Mouse (Mus musculus) retina, postnatal 7 days (tissue): ENCODE results near the gene Slc5a12.

Experiments used
- DNase-seq: peaks from one replicate; pipeline ENCODE4 v3.0.0-alpha.2; 2012; ENCODE audit warnings: low read depth, low spot score

Gene Slc5a12

DNA sequence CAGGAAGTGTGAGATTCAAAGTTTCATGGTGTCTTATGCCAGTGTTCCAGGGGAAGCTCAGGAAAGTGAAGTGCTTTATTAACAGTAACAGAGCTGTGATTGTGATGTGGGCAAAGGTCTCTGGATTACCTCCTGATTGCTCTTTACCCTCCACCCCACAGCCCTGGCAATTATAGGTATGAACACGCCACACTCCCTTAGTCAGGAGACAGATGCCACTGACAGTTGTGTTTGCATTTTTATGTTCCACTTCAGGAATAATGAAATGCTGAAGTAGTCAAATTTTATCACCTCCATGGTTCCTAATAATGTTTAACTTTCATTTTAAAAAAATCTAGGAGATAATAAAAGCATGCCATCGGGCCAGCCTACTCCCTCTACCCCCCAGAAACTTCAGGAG lies at the start of gene Slc5a12:
Gene Slc5a12, plus strand, starts transcription at position 367 of the 400 bp plus-strand sequence.
- no peak for DNase-seq

DNA sequence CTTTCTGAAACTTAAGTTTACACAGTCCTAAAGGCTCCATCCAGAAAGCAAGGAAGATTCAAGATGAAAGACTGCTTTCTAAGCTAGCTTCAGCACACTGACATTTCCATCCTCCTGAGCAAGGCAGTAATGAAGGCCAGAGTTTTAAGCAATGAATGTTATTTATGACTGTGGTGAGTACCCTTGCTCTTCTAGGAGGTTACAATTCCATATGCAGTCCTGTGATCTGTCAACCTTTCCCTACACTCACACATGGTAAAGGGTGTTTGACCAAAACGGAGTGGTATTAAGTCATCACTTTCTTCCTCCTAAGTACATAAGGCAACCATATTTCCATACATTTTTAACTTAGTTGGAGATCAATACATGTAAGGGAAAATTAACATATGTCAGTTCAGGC lies 41.0 kb upstream of the Slc5a12 start:
- DNase-seq, result no peak

DNA sequence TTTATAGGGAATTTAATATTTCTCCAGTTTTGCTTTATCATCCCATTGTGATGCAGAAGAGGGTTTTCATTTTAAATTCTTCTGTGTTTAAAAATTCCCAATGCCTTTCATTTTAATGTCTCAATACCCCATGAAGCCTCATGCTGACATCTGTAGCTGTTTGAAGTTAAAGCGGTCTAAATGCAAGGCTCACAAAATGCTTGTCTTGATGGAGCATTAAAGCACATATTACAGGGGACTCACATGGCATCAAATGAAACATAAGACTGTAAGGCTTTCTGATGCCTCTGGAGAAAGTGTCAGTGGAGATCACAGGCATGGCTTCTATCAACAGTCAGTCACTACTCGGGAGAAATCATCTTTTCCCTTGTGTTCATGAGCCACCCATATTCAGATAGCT lies 34.5 kb upstream of the Slc5a12 start:
- DNase-seq, result no peak

DNA sequence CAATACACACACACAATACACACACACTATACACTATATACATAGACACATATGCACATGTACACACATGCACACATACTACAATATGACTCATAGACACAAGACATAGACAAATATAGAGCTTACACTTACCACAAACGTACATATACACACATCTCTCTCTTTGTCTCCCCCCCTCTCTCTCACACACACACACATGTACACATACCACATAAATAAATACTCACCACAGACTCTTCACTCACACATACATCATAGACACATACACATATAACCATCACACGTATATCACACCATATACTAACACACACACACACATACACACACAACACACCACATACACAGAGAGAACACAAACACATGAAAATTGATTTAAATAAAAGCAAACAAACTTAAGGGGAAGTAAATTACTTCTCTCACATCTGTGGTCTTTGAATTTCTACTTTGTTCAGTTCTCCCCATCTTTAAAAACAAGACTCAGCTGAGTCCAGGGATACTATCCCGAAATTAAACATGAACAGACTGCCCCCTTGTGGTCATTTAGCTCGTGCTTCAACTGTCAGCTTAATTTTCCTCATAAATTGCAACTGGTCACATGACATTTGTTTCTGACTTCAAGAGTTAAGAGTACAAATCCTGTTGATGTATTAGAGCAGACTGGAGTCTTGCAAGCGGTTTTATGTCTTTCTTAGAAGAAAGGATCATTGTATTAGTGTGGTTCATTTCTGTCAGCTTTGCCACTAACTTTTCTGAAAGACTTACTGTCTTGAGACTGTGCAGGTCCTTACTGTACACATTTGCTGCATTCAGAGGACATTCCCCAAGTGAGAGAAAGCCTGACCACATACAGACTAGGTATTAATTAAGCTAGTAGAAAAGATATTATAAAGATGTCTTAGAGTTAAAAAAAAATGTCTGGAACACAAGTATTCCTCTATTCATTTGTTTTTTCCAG lies 32.1 kb upstream of the Slc5a12 start:
- DNase-seq, result peak; percentile 43

DNA sequence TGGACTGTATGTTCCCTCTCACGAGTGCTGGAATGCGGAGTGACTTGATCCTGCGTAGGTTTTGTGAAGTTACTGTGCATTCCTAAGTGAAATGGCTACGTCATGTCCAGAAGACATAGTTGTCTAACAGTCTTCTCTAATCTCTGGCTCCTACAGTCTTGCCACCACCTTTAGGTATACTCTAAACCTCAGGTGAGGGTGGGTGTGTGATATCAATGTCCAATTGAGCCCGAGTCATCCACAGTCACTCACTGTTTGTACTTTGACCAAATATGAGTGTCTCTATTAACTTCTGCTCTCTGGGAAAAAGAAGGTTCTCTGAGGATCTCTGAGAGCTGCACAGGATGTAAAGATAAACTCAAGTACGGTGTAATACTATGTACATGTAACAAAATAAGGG lies 10.4 kb upstream of the Slc5a12 start:
- no peak for DNase-seq

DNA sequence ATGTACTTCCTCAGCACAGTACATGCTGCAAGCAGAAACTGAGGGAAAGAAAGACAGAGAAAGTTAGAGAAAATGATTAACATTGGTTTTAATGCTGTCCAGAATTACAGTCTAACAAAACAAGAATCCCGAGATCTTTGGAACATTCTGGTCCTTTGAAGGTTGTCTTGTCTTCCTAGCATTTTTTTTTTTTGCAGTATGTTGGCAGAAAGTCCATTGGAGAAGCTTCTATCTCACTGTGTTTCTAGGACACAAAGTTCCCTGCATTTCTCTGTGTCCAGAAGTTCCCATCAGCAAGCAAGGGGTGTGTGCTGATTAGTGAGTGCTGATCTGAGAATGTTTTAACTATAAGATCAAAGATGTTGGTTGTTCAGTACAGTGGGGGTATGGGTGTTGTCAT lies 7.1 kb upstream of the Slc5a12 start:
- DNase-seq, result no peak

DNA sequence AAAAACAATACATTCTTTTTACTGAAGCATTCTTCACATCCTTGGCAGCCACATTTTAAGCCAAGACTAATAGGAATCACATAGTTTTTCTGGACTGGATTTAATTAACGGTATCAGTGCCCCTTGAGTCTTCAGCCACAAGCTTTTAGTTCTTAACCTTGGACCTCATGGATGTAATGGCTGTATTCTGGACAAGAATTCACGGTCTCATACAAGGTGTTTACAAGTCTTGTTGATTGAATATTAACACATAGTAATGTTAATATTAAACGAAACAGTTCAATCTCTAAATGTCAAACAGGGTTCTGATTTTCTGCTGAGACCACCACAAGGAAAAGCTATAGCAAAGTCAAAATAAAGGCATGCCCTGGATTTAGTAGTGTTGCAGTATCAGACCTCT lies 4.8 kb upstream of the Slc5a12 start:
- no peak for DNase-seq

DNA sequence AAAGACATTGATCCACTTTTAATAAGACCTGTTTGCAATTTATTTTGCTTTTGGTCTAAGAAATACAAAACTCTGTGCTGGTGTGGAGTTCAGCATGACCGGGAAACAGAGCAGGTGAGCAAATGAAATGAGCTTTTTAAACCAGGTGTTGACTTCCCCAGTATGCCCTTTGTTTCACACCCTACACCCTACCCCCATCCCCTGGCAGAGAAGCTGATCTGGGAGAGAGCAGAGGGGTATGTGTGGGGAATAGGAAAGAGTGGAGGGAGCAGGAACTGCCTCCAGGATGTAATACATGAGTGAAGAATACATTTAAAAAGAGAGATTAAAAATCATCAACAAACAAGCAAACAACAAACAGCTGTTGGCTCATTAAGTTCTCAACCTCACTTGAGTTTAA lies 47.3 kb downstream of the Slc5a12 start:
- DNase-seq, result no peak

DNA sequence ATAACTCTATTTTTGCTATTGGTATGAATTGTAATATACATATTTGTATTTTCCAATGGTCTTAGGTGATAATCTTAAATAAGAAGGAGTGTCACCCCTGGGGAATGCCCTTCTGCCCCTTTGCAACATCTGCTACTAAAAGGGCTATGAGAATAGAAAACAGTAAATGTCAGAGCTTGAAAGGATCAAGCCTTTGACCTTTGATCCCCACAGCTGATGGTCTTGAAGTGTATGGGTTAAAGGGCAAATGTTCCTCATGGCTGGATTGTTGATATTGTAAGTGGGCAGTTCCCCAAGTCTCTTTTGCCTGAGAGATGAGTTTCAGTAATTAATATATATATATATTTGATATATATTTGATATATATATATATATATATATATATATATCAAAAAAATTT lies 47.7 kb downstream of the Slc5a12 start:
- no peak for DNase-seq

DNA sequence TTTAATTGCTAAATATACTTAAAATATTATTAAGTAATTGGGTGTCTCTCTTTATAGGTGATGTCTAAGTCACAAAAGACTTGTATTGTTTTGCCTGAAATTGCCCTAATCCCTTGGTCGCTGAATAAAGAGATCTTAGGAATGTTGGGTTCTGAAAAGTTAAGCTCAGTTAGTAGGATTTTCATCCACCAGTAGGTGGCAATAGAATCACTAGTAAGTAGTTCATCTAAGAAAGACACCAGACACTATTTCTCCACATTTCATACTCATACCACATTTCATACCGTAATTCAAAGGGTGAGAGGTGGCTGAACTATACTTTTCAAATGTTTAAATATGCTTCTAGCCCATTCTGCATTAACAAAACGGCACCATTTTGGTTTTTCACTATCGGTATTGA lies 66.2 kb downstream of the Slc5a12 start:
- no peak for DNase-seq

DNA sequence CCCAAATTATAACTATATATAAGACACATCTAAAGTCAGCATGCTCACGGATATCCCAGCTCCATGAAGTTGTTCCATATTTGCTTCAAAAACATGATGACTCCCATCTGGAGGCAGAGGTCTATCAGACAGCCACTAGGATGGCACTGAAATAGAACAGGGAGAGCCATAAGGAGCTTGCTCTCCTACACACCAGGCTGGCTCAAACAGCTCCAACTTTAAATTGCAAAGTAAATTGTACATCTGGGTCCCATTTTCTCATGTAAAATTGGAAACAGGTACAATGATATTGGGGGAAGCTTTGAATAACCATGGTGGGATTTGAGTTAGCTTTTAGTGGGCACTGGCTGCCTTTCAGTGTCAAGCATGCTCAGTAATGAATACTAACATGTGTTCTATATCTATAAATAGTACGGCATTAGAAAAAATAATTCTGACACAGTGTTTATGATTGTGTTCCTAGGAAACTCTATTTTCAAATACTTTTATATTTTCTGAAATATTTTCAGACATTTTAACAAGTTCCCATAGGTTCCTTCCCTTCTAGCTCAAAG lies 74.0 kb downstream of the Slc5a12 start:
- DNase-seq, result no peak
